Mouse (Mus musculus) bone marrow, adult 2 months (tissue): ENCODE results near the gene Lysmd1.

Source experiments
- CTCF ChIP-seq: fragments of 200-500 bp; IDR thresholded peaks from 2 replicates; pipeline ENCODE4 v1.5.1; 2011; ENCODE audit warnings: low read length, control low read depth; ENCODE audit not compliant: control insufficient read depth, insufficient read depth
- POLR2A ChIP-seq: fragments of 200-500 bp; IDR thresholded peaks from 2 replicates; pipeline ENCODE4 v1.6.1; 2011; ENCODE audit warnings: low read depth, mild to moderate bottlenecking, control low read depth, low read length, borderline replicate concordance; ENCODE audit not compliant: control insufficient read depth

GRCm38 (mm10) chr3:95171105-95171504 is 37.2 kb downstream of the Lysmd1 start:
- TF ChIP-seq CTCF (no peak), POLR2A (no peak)
